Mouse (Mus musculus) gastrocnemius, postnatal 25 days (tissue): ENCODE measurements around the gene Ddx27. TPM values are rescaled to one million over a fixed set of nuclear protein-coding genes. Genes with fewer than 3 reads are reported as not detected.

Experiments used
- DNase-seq: peaks from one replicate; pipeline ENCODE4 v3.0.0; 2022
- total RNA-seq, 2 experiments: library from RNA; stranded (reverse); gene quantifications; 1 replicate in 1 of 2; 2 replicates in 1 of 2; pipeline ENCODE4 v1.2.3; 2021

Gene Ddx27
- total RNA-seq, 2 experiments from 2014 or later = 5.5 to 6.8 TPM

DNA sequence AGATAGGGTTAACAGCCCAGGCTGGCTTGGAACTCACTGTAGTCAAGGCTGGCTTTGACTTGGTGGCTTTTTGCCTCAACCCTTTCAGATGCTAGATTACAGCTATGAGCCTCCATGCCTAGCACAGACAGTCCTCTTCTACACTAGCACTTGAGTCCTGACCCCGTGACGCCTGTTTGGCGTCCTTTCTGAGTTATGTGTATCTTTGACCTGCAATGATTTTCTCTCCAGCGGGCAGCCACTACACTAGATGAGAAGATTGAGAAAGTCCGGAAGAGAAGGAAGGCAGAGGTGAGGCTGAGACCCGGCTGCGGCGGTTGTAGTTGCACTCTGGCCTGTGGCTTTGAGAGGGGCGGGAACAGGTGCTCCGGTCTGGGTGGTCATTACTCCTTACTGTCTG, 4.4 kb downstream of the Ddx27 start:
- no peak for DNase-seq

DNA sequence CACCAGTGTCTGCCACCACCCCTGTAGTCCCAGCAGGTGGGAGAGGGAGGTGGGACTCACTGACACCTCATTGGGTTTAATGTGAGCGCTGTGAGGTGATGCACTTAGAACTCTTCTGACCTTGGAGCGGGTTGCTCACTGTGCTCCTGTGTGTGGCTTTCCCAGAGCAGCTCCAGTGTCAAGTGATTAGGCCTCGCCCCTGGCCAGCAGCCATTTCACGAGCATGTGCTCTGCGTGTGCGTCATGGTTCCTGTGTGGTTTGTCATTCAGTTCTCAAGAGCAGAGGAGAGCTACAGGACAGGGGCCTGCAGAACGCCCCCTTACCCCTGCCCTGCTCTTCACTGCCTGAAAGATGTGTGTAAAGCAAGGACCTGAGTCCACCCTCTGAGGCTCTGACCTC, 13.6 kb downstream of the Ddx27 start:
- DNase-seq = no peak

DNA sequence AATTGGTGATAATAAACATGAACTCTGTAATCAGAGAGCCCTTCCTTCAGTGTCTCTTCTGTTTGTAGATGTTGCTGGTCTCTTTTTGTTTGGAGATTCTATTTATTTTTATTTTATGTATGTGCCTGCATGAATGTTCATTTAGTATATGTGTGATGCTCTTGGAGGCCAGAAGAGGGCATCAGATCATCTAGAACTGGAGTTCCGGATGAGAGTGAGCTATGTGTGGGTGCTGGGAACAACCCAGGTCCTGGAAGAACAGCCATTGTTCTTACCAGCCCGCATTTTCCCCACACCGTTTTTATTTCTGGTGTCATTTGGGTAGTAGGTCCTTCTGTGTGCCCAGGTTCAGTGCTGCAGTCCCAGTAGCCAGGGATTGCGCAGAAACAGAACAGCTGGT, 15.5 kb downstream of the Ddx27 start:
- no peak for DNase-seq

DNA sequence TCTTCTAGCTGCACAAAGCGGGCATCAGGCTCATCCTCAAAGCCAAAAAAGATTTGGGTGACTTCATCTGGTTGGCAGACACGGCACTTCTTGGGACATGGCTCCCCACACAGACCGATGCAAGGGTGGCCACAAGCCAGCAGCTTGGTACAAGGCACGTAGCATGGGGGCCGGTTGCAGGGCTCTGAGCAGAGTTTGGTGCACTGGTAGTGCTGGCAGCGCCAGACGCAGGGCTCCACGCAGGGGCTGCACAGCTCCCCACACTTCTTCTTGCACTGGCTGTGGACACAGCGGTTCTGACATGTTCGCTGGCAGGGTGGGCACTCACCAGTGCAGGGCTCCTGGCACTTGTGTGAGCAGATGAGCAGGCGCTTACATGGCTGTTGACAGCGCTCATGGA, 22.7 kb downstream of the Ddx27 start:
- DNase-seq = no peak

DNA sequence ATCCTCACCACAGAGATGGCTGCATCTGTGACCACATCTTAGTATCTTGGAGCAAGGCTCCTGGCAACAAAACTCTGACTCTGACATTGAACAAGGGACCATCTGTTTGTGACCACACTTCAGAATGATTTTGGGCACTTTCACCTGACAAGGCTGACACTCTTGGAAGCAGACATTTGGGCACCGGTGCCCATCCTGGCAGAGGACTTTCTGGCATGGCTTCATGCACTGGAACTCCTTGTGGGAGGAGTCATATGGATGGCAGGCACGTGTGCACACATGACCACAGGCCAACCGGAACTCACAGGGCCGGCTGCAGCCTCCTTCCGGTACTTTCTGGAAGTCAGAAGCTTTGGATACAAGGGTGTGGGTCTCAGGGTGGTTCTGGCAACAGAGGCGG, 23.3 kb downstream of the Ddx27 start:
- no peak for DNase-seq

DNA sequence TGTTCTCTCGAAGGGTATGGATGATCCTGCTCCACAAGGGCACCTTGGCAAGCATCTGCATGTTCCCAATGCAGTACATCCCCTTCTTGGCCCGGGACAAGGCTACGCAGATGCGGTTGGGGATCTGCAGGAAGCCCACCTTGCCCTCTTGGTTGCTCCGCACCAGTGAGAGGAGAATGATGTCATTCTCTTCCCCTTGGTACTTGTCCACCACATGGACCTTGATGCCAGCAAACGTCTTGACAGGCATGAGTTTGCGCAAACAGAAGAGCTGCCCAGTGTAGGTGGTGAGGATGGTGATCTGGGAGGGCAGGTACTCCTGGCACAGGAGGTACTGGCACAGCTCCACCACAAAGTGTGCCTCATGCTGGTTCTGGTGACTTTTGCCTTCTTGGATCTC, 23.7 kb downstream of the Ddx27 start:
- DNase-seq = no peak

DNA sequence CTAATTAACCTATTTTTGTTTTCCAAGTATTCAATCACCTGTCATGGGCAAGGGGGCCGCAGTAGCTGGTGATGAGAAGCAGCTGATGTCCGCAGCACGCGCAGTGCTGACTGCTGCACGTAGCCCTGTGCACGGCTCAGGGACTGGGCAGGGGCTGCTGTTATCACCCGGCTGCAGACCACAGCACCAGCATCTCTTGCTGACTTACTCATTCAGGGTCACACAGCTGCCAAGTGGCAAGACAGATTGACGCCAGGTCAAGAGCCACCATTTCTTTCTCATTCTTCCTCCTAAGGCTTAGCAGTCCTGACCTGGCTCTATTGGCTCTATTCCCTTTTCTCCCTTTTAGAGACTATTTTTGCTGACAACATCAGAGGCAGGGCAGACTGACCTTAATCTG, 24.4 kb downstream of the Ddx27 start:
- no peak for DNase-seq

DNA sequence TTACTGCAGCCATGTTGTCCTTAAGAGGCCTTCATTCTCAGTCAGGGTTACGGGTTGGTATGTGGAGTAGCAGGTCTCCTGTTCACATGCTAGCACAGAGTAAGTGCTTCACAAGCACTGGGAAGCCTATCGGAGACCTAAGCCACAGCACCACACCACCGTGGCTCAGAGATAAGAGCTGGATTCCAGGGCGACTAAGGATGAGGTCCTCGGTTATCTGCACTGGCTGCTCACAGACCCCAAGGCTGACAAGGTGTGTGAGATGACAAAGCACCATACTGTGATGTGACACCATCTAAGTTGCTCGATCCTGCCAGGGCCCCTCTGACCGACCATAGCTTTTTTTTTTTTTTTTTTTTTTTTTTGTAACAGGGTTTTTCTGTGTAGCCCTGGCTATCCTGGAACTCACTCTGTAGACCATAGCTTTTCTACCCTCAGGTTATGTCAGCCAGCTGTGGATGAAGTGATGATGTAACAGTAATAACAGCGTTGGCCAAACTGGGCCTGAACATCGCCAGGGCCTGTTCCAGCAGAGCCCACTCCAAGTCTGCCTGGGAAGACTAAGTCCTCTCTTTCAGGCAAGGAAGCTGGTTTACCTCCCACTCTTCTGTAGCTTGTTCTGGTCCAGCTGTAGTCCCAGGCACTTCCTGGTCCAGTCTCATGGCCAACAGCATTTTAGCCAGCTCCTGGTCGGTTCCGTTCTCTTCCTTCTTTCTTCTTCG, 28.6 kb downstream of the Ddx27 start:
- no peak for DNase-seq

DNA sequence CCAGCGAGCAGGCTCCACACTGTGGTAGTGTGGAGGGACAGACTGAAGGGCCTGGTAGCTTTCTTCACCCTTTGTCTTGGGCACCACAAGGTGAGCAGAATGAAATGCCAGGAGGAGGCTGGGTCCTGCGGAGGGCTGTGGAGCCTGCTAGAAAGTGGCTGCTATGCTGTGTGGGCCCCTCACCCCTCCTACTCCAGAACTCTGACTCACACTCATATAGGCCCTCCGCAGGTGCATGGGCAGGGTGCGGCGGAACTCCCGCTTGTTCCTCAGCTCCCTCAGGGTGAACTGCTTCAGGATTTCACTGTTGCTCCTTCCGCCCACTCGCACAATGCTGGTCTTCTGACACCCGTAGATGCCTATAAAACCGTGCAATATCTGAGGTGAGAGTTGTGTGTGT, 33.2 kb downstream of the Ddx27 start:
- no peak for DNase-seq

DNA sequence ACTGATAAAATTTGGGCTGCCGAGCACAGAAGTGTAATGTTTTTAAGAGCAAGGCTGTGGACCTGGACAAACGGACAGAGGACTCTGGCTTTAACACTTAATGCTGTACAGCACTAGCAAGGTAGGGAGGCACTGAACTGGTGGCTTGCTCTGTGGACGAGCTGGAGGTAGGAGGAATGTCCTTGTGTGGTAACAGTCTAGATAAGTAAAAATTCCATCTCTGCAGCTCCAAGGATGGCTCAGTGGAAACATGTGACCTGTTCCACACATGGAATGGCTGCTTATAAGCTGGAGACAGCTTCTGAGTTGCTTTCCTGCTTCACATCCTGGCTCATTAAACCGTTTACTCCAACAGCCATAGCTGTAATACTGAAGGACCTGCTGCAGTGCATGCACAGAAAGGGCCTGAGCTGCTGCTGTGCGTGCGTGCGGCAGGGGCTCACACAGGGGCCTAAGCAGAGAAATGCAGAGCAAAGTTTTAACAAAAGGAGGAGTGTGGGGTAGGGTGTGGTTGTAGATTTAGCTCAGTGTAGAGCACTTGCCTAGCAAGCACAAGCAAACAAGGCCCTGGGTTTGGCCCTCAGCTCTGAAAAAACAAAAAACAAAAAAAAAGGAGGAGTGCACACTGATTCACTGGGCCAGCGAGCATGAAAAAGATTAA, 33.8 kb downstream of the Ddx27 start:
- no peak for DNase-seq

DNA sequence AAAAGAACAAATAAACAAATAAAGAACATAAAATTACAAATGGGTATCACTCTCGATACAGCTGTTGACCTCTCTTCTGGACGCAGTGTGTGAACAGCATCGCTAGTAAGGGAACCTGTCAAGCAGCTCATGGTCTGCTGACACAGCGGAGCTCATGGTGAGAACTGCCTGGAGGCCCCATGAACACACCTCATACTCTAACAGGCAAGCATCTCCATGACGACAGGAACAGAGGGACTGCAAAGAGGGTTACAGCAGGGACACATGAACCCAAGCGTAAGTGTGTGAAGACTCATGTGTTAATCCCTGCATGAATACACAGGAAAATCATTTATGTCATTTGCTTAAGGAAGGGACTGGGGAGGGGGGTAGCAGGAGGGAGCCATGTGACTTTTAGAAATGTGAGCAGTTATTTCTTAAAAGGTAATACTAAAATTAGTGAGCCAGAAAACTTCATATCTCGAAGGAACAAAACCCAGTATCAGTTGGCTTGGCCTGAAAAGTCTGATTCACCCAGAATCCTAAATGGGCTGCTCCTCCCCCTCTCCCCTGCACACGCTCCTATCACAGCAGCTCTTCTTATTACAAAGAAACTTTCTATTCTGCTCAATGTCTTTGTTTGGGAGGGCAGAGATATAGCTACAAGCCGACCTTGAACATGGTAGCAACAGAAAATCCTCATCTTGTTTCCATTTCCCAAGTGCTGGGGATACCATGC, 38.3 kb downstream of the Ddx27 start:
- DNase-seq = no peak

DNA sequence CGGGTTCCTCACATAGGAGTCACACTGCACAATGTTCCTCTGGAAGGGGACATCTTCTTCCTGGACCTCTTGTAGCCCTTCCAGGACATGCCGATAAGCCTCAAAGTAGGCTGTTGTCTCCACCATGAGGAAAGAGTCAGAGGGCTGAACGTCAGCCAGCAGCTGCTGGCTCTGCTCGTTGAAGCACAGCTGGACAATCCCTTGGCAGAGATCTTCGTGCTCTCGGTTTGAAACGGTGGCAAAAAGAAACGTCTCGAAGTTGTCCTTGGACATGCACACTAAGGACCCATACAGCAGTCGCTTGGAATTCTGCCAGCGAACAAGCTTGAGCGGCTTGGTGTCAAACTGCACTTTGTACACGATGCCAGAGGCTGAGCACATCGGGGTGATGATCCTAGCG, 40.4 kb downstream of the Ddx27 start:
- peak; percentile 53 for DNase-seq

DNA sequence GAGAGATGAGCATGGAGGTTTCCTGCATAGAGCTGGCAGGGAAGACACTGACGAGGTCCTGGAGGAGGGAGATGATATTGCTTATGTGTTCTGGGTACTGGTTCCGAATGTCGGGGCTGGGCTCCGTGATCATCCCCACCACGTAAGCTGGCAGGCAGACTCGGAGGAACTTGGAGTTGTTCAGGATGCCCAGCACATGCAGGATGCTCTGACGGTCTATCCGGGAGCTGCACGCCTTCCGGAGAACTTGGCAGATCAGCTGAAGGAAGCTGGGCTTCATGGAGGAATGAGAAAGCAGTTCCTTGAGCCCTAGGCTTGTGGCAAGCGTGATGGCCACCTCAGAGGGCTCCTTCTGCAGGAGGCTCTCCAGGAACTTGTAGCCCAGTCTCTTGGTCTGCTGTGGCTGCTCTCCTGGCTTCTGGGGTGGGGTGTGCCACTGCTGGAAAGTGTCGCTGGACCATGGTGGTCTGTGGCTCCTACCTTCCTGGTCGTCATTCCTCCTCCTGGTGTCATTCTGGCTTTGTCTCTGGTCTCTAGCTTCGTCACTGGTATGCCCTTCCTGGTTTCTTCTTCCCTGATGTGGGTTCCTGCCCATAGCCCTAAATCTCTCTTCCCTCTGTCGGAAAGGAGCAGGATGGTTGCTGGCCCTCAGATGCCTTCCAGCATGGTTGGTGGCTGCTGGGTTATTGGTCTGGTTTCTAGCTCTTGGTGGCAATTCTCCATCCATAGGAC, 41.4 kb downstream of the Ddx27 start:
- DNase-seq = no peak

DNA sequence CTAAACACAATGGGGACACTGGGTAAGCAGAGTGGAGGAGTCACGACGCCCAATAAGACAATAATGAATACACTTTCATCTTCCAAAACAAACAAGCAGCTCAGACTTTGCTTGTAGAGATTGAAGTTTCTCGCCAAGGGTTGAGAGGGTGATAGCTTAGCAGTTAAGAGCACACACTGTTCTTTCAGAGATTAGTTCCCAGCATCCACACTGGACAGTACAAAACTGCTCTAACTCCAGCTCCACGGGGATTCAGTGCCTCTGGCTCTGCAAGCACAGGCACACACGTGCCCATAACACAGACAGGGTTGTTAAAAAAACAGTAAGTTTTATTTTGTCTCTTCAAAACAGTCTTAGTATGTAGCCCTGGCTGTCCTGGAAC, 41.9 kb downstream of the Ddx27 start:
- DNase-seq = no peak

DNA sequence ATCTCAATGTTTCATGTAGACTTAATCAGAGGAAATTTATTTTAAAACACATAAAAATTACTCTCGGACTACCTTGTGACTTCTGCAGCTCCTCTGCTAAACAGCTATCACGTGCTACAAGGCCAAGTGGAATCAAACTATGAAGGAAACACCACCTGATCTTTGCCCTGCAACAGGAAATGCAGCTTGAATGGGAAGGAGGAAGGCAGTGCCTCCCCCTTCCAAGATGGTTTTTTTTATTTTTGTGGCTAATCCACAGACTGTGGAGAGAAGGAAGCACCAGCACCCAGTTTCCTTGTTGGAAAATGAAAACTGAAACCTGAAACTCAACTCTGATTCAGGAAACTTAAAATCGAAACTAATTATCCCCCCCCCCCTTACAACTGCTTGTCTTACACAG, 43.2 kb downstream of the Ddx27 start:
- DNase-seq = no peak

DNA sequence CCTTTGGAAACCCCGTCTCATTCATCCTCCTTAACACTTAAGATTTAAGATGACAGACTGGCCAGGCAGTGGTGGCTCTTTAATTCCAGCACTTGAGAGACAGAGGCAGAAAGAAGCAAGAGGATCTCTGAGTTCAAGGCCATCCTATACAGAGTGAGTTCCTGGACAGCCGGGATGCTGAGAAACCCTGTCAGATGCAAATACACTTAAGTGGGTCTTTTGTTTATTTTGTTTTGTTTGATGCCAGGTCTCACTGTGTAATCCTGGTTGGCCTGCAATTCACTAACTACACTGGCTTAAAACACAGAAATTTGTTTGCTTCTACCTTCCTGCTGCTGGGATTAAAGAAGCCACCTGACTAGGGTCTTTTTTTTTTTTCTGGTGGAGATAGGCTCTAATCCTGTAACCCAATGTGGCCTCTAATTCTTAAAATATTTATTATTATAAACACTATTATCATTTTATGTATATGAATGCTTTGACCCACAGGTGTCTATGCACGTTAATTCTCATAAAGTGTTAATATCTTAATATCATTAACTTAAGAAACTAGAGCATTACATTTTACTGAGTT, 43.9 kb downstream of the Ddx27 start:
- no peak for DNase-seq

DNA sequence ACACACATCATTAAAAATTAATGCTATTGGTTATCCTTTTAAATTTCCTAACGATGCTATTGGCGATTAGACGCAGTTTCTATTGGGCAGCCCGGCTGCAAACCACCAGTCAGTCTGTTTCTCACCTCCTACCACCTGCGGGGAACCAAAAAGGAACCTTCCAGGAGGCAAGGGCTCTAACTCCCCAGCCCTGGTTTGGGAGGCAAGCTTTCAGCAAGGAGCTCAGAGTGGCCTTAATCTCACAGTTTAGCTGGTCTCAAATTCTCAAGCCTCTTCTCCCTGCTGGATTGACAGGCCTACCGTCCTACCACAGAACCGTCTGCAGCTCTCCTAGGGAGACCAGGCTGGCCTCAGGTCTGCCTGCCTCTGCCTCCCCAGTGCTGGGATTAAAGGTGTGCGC, 44.5 kb downstream of the Ddx27 start:
- DNase-seq = no peak

DNA sequence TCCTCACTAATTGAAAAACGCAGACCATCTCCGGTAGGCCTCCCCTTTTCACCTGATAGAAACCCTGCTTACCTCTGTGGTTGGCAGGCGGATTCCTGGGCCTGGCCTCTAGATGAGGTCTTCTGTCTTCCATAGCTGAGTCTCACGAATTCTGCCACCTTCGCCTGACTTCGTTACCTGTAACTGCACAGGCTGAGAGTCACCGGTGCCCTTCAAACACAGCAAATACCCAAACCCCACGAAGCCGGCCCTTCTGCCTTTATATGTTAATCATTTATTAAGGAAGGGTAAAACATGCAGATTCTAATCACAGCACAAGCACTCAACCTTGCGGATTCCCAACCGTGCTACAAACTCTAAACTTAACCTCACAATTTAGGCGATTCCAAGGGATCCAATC, 45.0 kb downstream of the Ddx27 start:
- DNase-seq = no peak

DNA sequence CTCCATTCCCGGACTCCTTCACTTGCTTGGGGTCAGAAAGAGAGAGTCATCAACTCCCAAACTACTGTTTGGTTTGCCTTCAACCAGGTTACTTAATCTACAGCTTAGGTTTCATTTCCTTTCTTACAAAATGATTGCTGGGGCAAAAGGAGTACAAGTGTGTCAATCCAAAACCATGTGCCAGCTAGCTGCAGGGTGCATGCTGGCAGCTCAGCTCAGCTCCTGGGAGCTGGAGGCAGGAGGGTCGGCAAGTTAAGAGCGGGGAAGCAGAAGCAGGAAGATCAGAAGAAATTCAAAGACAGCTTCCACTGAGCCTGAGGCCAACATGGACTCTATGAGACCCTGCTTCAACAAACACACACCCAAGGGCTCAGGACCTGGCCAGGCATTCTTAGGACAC, 45.4 kb downstream of the Ddx27 start:
- no peak for DNase-seq

DNA sequence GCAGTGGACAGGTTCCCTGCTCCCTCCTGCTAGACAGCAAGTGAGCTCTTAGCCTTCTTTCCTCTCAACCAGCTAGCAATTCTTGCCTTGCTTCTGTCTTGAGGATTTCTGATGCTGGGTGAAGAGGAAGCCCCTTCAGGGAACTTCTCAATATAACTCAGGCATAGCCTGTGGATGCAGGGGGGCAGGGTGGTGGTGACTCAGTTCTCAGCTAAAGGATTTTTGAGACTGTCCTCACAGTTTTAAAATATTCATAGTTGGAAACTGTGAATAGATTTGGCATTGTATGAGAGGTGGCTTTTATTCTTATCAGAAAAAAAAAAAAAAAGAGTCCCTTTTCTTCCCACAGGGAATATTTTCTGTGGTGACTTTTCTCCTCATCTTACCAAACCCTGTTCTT, 45.8 kb downstream of the Ddx27 start:
- DNase-seq = no peak

DNA sequence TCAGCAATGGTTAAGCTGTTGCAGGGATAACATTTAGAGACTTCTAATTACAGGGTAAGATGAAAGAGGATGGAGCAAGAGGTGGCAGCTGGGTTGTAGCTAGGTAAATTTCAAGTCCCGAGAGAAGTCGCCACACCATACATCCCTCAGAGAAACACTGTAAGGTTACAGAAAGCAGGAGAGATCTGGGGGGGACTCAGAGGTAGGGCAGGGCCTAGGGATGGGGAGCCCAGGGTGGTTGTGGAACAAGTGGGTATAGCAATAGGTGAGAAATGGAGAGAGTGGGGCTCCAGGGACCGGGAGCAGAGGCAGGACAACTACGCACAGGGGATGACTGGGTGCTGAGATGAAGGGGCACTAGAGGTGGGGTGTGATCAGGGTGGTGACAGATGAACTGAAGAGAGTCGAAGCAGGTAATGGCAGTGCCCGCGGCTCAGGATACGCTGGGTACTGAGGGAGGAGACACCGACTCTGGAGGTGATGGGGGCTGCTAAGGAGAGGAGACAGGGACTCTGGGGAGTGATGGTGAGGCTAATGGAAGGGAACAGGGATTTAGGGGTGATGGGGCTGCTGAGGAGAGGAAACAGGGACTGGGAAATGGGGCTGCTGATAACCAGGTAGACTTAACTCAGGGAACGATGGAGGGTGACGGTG, 46.5 kb downstream of the Ddx27 start:
- DNase-seq = no peak

DNA sequence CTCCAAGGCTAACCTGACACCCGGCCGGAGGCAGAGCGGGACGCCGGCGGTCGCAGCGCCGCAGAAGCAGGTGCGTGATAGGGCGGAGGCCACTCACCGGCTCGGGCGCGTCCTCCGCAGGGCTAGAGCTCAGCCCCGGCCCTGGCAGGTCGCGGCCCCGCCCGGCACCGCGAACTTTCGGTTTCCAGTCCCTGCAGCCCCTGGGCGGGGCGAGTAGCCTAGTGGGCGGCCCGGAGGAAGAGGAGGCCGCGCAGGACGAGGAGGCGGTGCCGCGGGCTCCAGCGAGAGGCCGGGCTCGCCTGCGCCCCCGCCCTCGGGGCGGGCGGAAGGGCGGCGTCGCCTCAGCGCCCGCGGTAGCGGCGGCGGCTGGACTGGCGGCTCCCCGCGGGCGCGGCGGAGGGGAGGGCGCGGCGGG, 47.5 kb downstream of the Ddx27 start:
- peak; percentile 96 for DNase-seq
